Mouse (Mus musculus) lung, postnatal 0 days (tissue): ENCODE measurements around the gene Rbsn. TPM values are rescaled to one million over a fixed set of nuclear protein-coding genes. Genes with fewer than 3 reads are reported as not detected.

Source experiments
- ATAC-seq: fragments of 200-750 bp; cut with Nextera tagmentation; 2 replicates; pipeline ENCODE4 v1.8.0; 2017; ENCODE audit warnings: moderate library complexity
- DNase-seq: peaks from one replicate; pipeline ENCODE4 v3.0.0-alpha.2; 2016; ENCODE audit warnings: low spot score
- H3K27ac ChIP-seq: fragments of 300-500 bp; sonication (generic); 2 replicates; pipeline ENCODE4 v1.5.1; 2014; ENCODE audit warnings: antibody characterized with exemption, mild to moderate bottlenecking, low read length, mixed read lengths
- H3K27me3 ChIP-seq: fragments of 300-500 bp; sonication (generic); replicated peaks from 2 replicates; pipeline ENCODE4 v1.6.1; 2014; ENCODE audit warnings: low read length, mixed read lengths; ENCODE audit not compliant: insufficient read depth
- H3K36me3 ChIP-seq: fragments of 300-500 bp; sonication (generic); 2 replicates; pipeline ENCODE4 v1.6.1; 2014; ENCODE audit warnings: low read length, mixed read lengths; ENCODE audit not compliant: insufficient read depth
- H3K4me1 ChIP-seq: fragments of 300-500 bp; sonication (generic); 2 replicates; pipeline ENCODE4 v1.6.1; 2014; ENCODE audit warnings: antibody characterized with exemption, low read depth, low read length, mixed read lengths; ENCODE audit not compliant: insufficient read depth
- H3K4me2 ChIP-seq: fragments of 300-500 bp; sonication (generic); replicated peaks from 2 replicates; pipeline ENCODE4 v1.6.1; 2014; ENCODE audit warnings: low read depth, mild to moderate bottlenecking, low read length, moderate library complexity, mixed read lengths
- H3K4me3 ChIP-seq: fragments of 300-500 bp; sonication (generic); 2 replicates; pipeline ENCODE4 v1.5.1; 2014; ENCODE audit warnings: low read depth, low read length
- H3K9ac ChIP-seq: fragments of 300-500 bp; sonication (generic); replicated peaks from 2 replicates; pipeline ENCODE4 v1.6.1; 2014; ENCODE audit warnings: low read depth, mild to moderate bottlenecking
- H3K9me3 ChIP-seq: fragments of 300-500 bp; sonication (generic); 2 replicates; pipeline ENCODE4 v1.6.1; 2016; ENCODE audit warnings: low read length, mixed read lengths
- CTCF ChIP-seq: IDR thresholded peaks from 2 replicates; pipeline ENCODE4 v1.5.1; 2016; ENCODE audit warnings: antibody characterized with exemption, mild to moderate bottlenecking
- EP300 ChIP-seq: IDR thresholded peaks from 2 replicates; pipeline ENCODE4 v1.6.1; 2016; ENCODE audit warnings: antibody characterized with exemption, mild to moderate bottlenecking, control low read depth
- WGBS: fragments of 180-500 bp; shearing (Covaris S2); extraction: QIAGEN DNeasy Blood & Tissue Kit; methylation state at CpG from one replicate; pipeline ENCODE4 v1.1.7; 2014; 5-methylcytosine and 5-hydroxymethylcytosine counted together
- polyA plus RNA-seq: library from polyadenylated mRNA; unstranded; fragments of >200 nt; fragmentation: Nextera tagmentation; extraction: Ambion mirVana; gene quantifications from 2 replicates; pipeline ENCODE4 v1.2.1, GENCODE M21; 2015

The Rbsn gene
- 14.3 and 16.0 TPM in 2 replicates for polyA plus RNA-seq

- Histone ChIP-seq H3K4me3 (peak within 1 kb of the TSS; percentile 84), H3K4me1 (peaks cover 7% of the 10 kb centered on the region; the same call in 1 of the 2 replicates), H3K36me3 (no peaks in the 10 kb centered on the region), H3K9ac (peak within 1 kb of the TSS; percentile 75), H3K27ac (peak within 1 kb of the TSS; percentile 67), H3K9me3 (no peaks in the 10 kb centered on the region), H3K4me2 (peak within 1 kb of the TSS; percentile 89), H3K27me3 (no peaks in the 10 kb centered on the region)
- peak; percentile 98 for ATAC-seq
- WGBS = 12% methylated on average over 34 of the region's 35 CpGs
- peak; percentile 30; the same call in 1 of the 2 replicates for TF ChIP-seq CTCF
- TF ChIP-seq EP300 = no peak
- DNase-seq = peak; percentile 97
These were observed at the start of gene Rbsn for GRCm38 (mm10) chr6:92214773-92215449. TSS of gene Rbsn (minus strand) at chr6:92214925.

GRCm38 (mm10) chr6:92261162-92261843 is 46.6 kb upstream of the Rbsn start:
- Histone ChIP-seq H3K9ac (no peak overlapping the region), H3K27ac (no peak overlapping the region), H3K9me3 (no peaks in the 10 kb centered on the region), H3K4me3 (no peak overlapping the region), H3K36me3 (no peaks in the 10 kb centered on the region), H3K27me3 (no peaks in the 10 kb centered on the region), H3K4me1 (no peaks in the 10 kb centered on the region), H3K4me2 (no peak overlapping the region)
- no peak for DNase-seq
- TF ChIP-seq EP300 (no peak), CTCF (no peak)
- no peak for ATAC-seq
- WGBS = 58% methylated on average over 4 of the region's 4 CpGs

- H3K36me3 ChIP-seq = no peaks in the 10 kb centered on the region
- H3K27me3 ChIP-seq = no peaks in the 10 kb centered on the region
- no peak for DNase-seq
- H3K4me3 ChIP-seq = no peak overlapping the region
- no peaks in the 10 kb centered on the region for H3K9me3 ChIP-seq
- no peak overlapping the region for H3K9ac ChIP-seq
- no peak for TF ChIP-seq CTCF
- H3K27ac ChIP-seq = no peak overlapping the region
- H3K4me2 ChIP-seq = no peak overlapping the region
- H3K4me1 ChIP-seq = no peaks in the 10 kb centered on the region
- ATAC-seq = no peak
These were observed 40.6 kb upstream of the Rbsn start for GRCm38 (mm10) chr6:92255346-92255745.

- H3K4me3 ChIP-seq = no peak overlapping the region
- TF ChIP-seq EP300 = no peak
- no peak for TF ChIP-seq CTCF
- no peak overlapping the region for H3K27ac ChIP-seq
- ATAC-seq (no peak), DNase-seq (no peak)
- no peaks in the 10 kb centered on the region for H3K36me3 ChIP-seq
- H3K4me1 ChIP-seq = no peaks in the 10 kb centered on the region
- H3K27me3 ChIP-seq = no peaks in the 10 kb centered on the region
- H3K4me2 ChIP-seq = no peak overlapping the region
- H3K9ac ChIP-seq = no peak overlapping the region
- H3K9me3 ChIP-seq = no peaks in the 10 kb centered on the region
- WGBS = 41% methylated on average over 3 of the region's 3 CpGs
These were observed 38.6 kb upstream of the Rbsn start for GRCm38 (mm10) chr6:92253253-92253870.

- Histone ChIP-seq H3K27ac (no peak overlapping the region), H3K4me1 (0 out of 2 replicates have a peak, but pooled peaks cover 4% of the 10 kb centered on the region), H3K4me2 (no peak overlapping the region), H3K9ac (no peak overlapping the region), H3K9me3 (no peaks in the 10 kb centered on the region), H3K27me3 (0 out of 2 replicates have a peak, but pooled peaks cover 8% of the 10 kb centered on the region), H3K4me3 (no peak overlapping the region), H3K36me3 (no peaks in the 10 kb centered on the region)
- TF ChIP-seq EP300 (no peak), CTCF (no peak)
- WGBS = 38% methylated on average over 7 of the region's 7 CpGs
- DNase-seq (no peak), ATAC-seq (no peak)
These were observed 32.6 kb upstream of the Rbsn start for GRCm38 (mm10) chr6:92247215-92247919.

GRCm38 (mm10) chr6:92246335-92246734 is 31.6 kb upstream of the Rbsn start:
- H3K27ac ChIP-seq = no peak overlapping the region
- H3K9me3 ChIP-seq = no peaks in the 10 kb centered on the region
- H3K4me1 ChIP-seq = 0 out of 2 replicates have a peak, but pooled peaks cover 4% of the 10 kb centered on the region
- H3K4me3 ChIP-seq = no peak overlapping the region
- no peak overlapping the region for H3K4me2 ChIP-seq
- no peaks in the 10 kb centered on the region for H3K36me3 ChIP-seq
- H3K9ac ChIP-seq = no peak overlapping the region
- H3K27me3 ChIP-seq = 0 out of 2 replicates have a peak, but pooled peaks cover 8% of the 10 kb centered on the region
- TF ChIP-seq EP300 = no peak
- TF ChIP-seq CTCF = no peak
- WGBS = 38% methylated on average over 3 of the region's 3 CpGs
- ATAC-seq (no peak), DNase-seq (no peak)
